Mouse (Mus musculus) left cerebral cortex, adult 11 months (tissue): ENCODE results near the gene Aifm1.

Experiments used
- DNase-seq: peaks from one replicate; pipeline ENCODE4 v3.0.0; 2022; ENCODE audit warnings: low spot score

Aifm1 gene

GRCm38 (mm10) chrX:48513166-48513807 is at the start of gene Aifm1:
TSS of gene Aifm1 (minus strand) at chrX:48513563.
- DNase-seq: peak; percentile 80

DNA sequence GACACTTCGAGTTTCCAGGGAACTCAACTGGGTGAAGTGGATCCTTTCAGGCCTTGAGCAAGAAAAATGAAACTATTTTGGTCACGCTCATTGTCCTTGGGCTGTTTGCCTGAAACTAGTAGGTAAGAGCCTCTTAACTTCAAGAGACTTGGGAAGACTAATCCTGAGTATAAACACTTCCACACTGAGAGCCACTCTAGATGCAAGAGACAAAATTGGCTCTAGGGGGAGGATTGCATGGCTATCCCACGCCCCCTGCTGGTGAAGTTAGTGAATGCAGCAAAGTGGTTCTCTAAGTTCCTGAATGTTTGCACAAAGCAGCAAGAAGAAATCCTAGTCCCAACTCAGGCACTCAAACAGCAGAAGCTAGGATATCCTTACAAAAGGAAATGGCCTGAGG is 18.8 kb upstream of the Aifm1 start:
- peak; percentile 62 for DNase-seq

DNA sequence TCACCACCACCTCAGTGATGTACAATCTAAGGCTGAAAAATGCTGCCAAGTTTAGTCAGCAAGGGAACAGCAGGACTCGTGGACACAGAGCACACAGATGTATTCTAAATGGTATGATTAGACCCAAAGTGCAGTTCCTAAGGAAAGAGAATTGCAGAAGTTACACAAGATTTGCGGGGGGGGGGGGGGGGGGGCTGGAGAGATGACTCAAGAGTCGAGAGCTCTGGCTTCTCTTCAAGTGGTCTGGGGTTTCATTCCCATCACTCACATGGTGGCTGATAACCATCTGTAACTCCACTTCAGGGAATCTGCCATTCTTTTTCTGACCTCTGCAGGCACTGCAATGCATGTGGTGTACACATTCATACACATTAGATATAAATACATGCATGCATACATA is 13.1 kb upstream of the Aifm1 start:
- DNase-seq: no peak

- peak; percentile 19 for DNase-seq
Observed at GRCm38 (mm10) chrX:48525866-48526265, 12.5 kb upstream of the Aifm1 start.

DNA sequence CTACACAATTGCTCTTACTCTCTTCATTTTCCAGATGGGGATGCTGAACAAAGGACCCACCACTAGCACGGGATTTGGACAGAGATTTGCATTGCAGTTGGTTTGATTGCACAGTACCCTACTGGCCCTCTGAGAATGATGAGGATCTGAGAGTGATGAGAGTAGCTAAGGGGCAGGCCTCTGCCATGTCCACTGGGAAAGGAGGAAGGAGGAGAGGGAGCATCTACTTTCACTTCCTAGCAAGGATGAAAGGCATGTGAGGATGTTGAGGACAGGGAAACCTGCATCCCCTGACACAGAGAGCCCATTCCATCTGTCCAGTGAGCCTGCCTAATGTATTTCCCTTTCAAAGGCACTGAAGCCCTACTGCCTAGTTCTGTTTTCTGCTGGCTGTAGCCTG is 12.0 kb upstream of the Aifm1 start:
- no peak for DNase-seq

DNA sequence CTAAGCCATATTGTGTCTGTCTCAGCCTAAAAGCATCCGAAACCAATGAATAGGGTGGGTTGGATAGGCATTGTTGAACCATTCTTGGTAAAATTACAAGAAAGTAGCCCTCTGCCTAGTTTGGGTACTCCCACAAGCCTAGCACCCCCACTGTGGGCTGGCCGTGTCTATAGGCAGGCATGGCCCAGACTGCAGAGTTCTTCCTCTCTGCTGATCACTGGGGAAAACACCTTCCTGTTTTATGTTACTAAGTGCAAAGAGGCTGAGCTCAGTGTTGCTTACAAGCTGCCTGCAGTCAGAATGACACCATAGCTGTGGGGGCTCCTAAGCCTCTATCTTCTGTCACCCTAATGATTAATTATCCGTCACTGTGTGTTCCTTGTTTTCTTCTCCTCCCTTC is 10.1 kb upstream of the Aifm1 start:
- no peak for DNase-seq

GRCm38 (mm10) chrX:48521651-48522050 is 8.3 kb upstream of the Aifm1 start:
- DNase-seq: no peak

- no peak for DNase-seq
Observed at GRCm38 (mm10) chrX:48519549-48520085, 6.3 kb upstream of the Aifm1 start.

DNA sequence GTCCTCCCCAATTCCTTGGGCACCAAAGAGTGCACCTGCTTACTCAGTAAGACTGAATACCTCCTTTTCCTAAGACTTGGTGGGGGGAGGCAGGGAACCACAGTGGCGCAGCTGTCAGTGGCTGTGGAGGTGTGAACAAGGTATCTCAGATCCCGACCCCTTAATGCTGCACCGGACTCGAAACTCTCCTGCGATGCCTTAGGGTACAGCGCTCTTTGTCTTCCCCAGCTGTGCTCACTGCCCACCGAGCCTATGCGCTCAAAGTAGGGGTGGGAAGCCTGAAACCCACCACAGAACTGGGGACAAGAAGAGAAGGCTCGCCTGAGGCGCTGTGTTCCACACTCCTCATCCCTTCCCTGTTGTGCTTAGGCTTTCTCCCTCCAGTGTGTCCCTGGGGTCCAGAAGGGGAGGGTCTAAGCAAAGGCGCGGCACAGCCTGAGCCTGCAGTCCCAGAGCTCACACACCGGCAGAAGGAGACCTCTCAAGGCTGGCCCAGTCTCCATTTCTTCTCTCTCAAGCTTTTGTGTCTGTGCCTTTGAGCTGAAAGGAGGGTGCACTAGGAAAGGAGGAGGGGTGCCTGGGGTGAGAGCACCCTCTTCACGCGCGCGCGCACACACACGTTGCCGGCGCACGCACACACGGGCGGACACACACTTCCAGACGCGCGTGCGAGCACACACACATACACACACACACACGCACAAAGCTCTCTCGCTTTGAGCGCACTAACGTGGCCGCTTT is 5.6 kb upstream of the Aifm1 start, which contains the start of gene Rab33a:
TSS of gene Rab33a (plus strand) at position 478 of the 741 bp plus-strand sequence.
- peak; percentile 55 for DNase-seq

- DNase-seq: peak; percentile 42
Observed at GRCm38 (mm10) chrX:48518211-48518807, 4.9 kb upstream of the Aifm1 start.

DNA sequence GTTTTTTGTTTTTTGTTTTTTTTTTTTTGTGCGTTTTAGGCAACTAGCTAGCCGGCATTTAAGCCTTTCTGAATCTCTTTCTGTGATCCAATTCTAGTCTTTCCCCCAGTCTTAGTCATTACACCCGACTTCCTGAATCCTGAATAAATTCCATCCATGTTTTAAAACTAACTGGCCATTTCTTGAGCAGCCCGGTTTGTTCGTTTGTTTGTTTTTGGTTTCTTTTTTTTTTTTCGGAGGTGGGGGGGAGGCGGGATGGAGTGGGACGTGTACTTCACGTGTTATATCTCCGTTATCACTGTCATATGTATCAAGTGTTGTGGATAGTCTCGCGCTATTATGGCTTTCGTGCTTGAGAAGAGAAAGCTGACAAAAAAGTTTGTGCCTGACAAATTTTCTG is 461 bp upstream of the Aifm1 start:
- no peak for DNase-seq

GRCm38 (mm10) chrX:48493763-48494162 is 19.6 kb downstream of the Aifm1 start:
- DNase-seq: no peak

DNA sequence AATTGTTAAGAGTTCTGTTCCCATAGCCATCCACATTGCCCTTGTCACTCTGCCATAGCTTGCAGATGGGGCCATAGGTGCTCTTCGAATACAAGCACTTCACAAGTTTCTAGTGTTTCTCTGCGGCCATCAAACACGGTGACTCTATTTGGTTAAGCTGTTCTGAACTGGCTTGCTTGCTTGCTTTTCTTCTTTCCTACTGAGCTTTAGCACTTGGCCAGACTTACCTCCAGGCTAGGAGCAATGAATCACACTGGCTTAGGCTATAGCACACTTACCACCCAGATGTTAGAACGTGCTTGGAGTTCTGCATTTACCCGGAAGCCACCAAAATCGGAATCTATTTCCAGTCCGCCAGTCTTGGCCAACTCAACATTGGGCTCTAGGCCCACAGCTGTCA is 31.7 kb downstream of the Aifm1 start:
- DNase-seq: no peak

GRCm38 (mm10) chrX:48481095-48481494 is 32.3 kb downstream of the Aifm1 start:
- no peak for DNase-seq

DNA sequence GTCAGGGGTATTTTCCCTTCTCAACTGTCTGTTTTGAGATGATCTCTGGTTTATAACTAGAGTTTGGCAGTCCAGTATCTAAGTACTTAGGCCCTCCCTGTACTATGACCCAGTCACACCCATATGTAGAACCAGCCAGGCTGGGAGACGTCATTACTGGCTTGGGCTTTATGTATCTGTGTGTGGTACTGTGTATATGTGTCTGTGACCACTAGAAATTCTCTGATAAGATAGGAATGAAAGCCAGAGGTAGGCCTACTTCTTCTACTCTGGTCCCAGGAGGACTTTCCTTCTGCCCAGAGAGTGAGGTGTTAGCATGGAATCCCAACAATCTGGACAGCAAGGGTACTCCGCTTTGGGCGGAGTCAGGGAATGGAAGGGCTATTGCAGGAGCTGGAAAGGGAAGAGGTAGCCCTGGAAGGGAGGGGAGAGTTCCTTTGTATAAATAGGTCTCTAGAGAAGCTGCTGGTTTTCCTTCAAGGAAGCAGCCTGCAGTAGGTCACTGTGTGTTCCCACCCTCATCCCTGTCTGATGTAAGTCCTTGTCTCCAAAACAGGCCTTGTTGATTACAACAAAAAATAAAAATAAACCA is 45.9 kb downstream of the Aifm1 start:
- DNase-seq: no peak

DNA sequence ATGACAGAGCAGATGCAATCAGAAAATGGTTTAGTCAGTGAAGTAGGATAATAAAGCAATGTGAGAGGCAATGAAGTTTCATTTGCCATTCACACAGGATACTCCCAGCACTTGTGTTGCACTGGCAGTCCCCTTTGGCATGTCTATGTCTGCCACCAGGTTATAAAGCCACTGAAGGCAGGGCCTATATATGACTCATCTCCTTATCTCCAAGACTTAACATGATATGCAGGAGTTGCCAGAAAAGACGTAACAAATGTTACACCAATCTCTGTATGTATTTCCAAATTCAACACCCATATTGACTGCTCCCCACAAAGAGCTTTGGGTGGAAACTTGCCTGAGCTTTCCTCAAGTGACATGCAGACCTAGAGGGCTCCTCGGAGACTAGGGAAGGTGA is 47.2 kb downstream of the Aifm1 start:
- DNase-seq: no peak

DNA sequence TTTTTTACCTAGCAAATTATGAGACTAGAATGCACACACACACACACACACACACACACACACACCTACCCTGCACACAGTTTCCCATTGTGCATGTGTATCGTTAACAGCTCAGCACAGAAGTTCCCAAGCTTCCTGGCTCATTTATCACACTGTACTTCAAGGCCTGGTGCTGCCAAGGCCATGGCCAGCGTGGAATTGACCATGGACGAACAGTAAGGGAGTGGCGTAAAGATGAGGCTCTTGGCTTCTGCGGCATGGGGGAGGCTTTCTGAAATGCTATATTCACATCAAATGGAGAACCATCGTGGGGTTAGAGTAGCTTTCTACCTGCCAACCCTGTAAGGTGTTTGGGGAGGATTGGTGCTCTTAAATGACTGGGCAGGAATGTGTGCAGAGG is 48.9 kb downstream of the Aifm1 start:
- no peak for DNase-seq

GRCm38 (mm10) chrX:48463636-48464035 is 49.7 kb downstream of the Aifm1 start:
- no peak for DNase-seq

- peak; percentile 3 for DNase-seq
Observed at GRCm38 (mm10) chrX:48462754-48463507, 50.4 kb downstream of the Aifm1 start, which contains the start of gene Elf4. TSS of gene Elf4 (minus strand) at chrX:48463132.

DNA sequence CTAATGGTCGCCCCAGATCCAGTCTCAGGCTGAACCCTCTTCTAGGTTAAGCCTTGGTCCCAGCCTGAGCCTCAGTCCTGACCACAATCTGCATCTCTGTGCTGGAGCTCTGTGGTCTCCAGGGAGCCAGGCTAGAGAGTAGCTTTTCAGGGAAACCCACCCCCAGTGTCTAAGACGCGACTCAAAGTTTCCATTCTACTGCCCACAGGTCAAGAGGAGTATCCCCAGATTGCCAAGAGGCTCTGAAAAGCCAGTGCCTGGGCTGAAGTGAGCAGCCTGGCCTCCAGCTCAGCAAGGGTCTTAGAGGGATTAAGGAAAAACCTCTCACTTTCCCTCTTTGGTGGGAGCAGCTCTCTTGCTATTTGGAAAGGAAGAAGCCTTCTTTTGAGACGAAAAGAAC is 51.1 kb downstream of the Aifm1 start:
- DNase-seq: no peak

DNA sequence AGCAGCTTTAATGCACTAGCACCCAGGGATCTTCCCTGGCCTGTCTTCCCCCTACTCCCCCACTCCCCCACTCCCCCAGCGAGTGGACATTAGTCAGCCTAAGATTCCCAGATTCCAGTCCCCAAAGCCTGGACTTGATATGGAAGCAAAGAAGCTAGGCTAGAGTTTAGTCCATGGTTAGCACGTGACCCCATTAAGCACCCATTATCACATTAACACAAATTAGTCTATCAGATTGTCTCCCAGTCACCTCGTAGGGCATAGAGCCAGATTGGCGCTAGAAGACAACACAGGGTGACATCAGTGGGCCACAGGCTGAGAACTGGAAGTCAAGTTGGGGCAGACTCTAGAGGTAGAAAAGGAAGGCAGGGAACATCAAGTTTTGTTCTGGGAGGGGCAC is 52.4 kb downstream of the Aifm1 start:
- no peak for DNase-seq

DNA sequence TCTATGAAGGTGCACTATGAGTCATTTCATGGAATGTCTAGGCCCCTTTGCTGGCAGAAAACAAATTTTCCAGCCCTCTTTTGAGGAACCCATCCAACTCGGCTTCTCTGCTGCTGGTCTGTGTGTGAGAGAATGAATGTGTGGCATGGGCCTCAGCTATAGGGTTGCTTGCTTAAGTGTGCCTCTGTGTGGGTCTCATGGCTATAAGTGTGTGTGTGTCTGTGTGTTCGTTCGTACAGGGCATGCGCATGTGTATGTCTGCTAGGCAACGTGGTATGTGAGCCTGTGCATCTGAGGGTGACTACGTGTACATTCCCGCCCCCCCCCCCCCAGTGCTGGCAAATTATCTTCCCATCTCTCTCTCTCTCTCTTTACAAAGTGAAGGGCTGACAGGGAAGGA is 52.9 kb downstream of the Aifm1 start:
- no peak for DNase-seq
